Mouse (Mus musculus) layer of hippocampus, adult 9-11 months (tissue): ENCODE results near the gene Cd200r3.
A peak's percentile ranks its signal among the peaks of the same experiment; 100 is the strongest.

ENCODE experiments used
- DNase-seq: peaks from one replicate; pipeline ENCODE4 v3.0.0; 2022

The Cd200r3 gene

GRCm38 (mm10) chr16:44993319-44994019, 50.0 kb downstream of the Cd200r3 start:
- peak; percentile 23 for DNase-seq

GRCm38 (mm10) chr16:44994206-44994953, 50.9 kb downstream of the Cd200r3 start:
- DNase-seq: no peak

- DNase-seq: no peak
Observed at GRCm38 (mm10) chr16:44995111-44995510, 51.6 kb downstream of the Cd200r3 start.

GRCm38 (mm10) chr16:44996701-44997100, 53.2 kb downstream of the Cd200r3 start:
- DNase-seq: no peak

GRCm38 (mm10) chr16:44999537-44999936, 56.1 kb downstream of the Cd200r3 start:
- no peak for DNase-seq

- no peak for DNase-seq
Observed at GRCm38 (mm10) chr16:45004443-45004842, 61.0 kb downstream of the Cd200r3 start.

GRCm38 (mm10) chr16:45005280-45005679, 61.8 kb downstream of the Cd200r3 start:
- DNase-seq: peak; percentile 52

- DNase-seq: no peak
Observed at GRCm38 (mm10) chr16:45006971-45007370, 63.5 kb downstream of the Cd200r3 start.

GRCm38 (mm10) chr16:45007807-45008206, 64.3 kb downstream of the Cd200r3 start:
- DNase-seq: no peak

GRCm38 (mm10) chr16:45009634-45010033, 66.2 kb downstream of the Cd200r3 start:
- DNase-seq: no peak

GRCm38 (mm10) chr16:45015591-45015990, 72.1 kb downstream of the Cd200r3 start:
- DNase-seq: peak; percentile 12

GRCm38 (mm10) chr16:45016488-45016887, 73.0 kb downstream of the Cd200r3 start:
- DNase-seq: no peak

GRCm38 (mm10) chr16:45018868-45019267, 75.4 kb downstream of the Cd200r3 start:
- DNase-seq: no peak

- DNase-seq: no peak
Observed at GRCm38 (mm10) chr16:45020055-45020454, 76.6 kb downstream of the Cd200r3 start.

GRCm38 (mm10) chr16:45020669-45021309, 77.3 kb downstream of the Cd200r3 start:
- DNase-seq: no peak

GRCm38 (mm10) chr16:45021443-45021842, 78.0 kb downstream of the Cd200r3 start:
- DNase-seq: no peak

- peak; percentile 53 for DNase-seq
Observed at GRCm38 (mm10) chr16:45023904-45024303, 80.4 kb downstream of the Cd200r3 start.

GRCm38 (mm10) chr16:45025321-45025720, 81.8 kb downstream of the Cd200r3 start:
- DNase-seq: no peak

- DNase-seq: no peak
Observed at GRCm38 (mm10) chr16:45029080-45029479, 85.6 kb downstream of the Cd200r3 start.

- DNase-seq: peak; percentile 9
Observed at GRCm38 (mm10) chr16:45029493-45029892, 86.0 kb downstream of the Cd200r3 start.

GRCm38 (mm10) chr16:45030127-45030526, 86.6 kb downstream of the Cd200r3 start:
- DNase-seq: no peak

- DNase-seq: no peak
Observed at GRCm38 (mm10) chr16:45030796-45031195, 87.3 kb downstream of the Cd200r3 start.
